Mouse (Mus musculus) myocyte (in vitro differentiated cells): ENCODE results near the gene Olfr464. TPM values are rescaled to one million over a fixed set of nuclear protein-coding genes. Genes with fewer than 3 reads are reported as not detected.

Experiments used
- H3K27me3 ChIP-seq: one replicate; pipeline ENCODE4 v1.6.1; 2011; ENCODE audit not compliant: control insufficient read depth, insufficient read depth, insufficient read length
- H3K36me3 ChIP-seq: one replicate; pipeline ENCODE4 v1.6.1; 2011; ENCODE audit not compliant: control insufficient read depth, insufficient read depth
- H3K4me2 ChIP-seq: one replicate; pipeline ENCODE4 v1.6.1; 2011; ENCODE audit warnings: low read depth, control low read depth
- H3K4me3 ChIP-seq: one replicate; pipeline ENCODE4 v1.5.1; 2011; ENCODE audit warnings: mild to moderate bottlenecking, control low read depth, moderate library complexity
- H3K79me2 ChIP-seq: one replicate; pipeline ENCODE4 v1.6.1; 2011; ENCODE audit not compliant: control insufficient read depth, insufficient read depth
- H3ac ChIP-seq: one replicate; pipeline ENCODE4 v1.6.1; 2011; ENCODE audit not compliant: control insufficient read depth, insufficient read length
- CEBPB ChIP-seq: IDR thresholded peaks from 2 replicates; pipeline ENCODE4 v1.6.1; 2011; ENCODE audit warnings: mild to moderate bottlenecking, moderate library complexity; ENCODE audit not compliant: poor library complexity, insufficient read depth, severe bottlenecking
- E2F4 ChIP-seq: IDR thresholded peaks from one replicate; pipeline ENCODE4 v1.6.1; 2011; ENCODE audit warnings: mild to moderate bottlenecking, control low read depth, moderate library complexity; ENCODE audit not compliant: insufficient read depth
- MAX ChIP-seq: IDR thresholded peaks from one replicate; pipeline ENCODE4 v1.6.1; 2011; ENCODE audit warnings: low read depth, mild to moderate bottlenecking, control low read depth
- MYOD1 ChIP-seq, 3 experiments: IDR thresholded peaks; one replicate each; pipeline ENCODE4 v1.6.1; 2011; ENCODE audit warnings: control low read depth in 2 of 3, low read depth in 2 of 3, mild to moderate bottlenecking in 2 of 3, moderate library complexity in 1 of 3; ENCODE audit not compliant: insufficient read length in 2 of 3, control insufficient read depth in 1 of 3
- MYOG ChIP-seq, 3 experiments: IDR thresholded peaks; one replicate each; pipeline ENCODE4 v1.6.1; 2011; ENCODE audit warnings: control low read depth in 2 of 3, low read depth in 2 of 3, mild to moderate bottlenecking in 2 of 3; ENCODE audit not compliant: insufficient read length in 2 of 3, control insufficient read depth in 1 of 3, insufficient read depth in 1 of 3
- POLR2A ChIP-seq: IDR thresholded peaks from one replicate; pipeline ENCODE4 v1.6.1; 2011; ENCODE audit warnings: low read depth, mild to moderate bottlenecking, control low read depth, moderate library complexity; ENCODE audit not compliant: insufficient read length
- POLR2AphosphoS2 ChIP-seq: IDR thresholded peaks from one replicate; pipeline ENCODE4 v1.6.1; 2011; ENCODE audit warnings: low read depth, control low read depth; ENCODE audit not compliant: insufficient read length
- REST ChIP-seq: IDR thresholded peaks from one replicate; pipeline ENCODE4 v1.6.1; 2011; ENCODE audit warnings: mild to moderate bottlenecking, control low read depth, moderate library complexity; ENCODE audit not compliant: insufficient read depth, insufficient read length
- SRF ChIP-seq: IDR thresholded peaks from one replicate; pipeline ENCODE4 v1.6.1; 2011; ENCODE audit warnings: low read depth; ENCODE audit not compliant: control insufficient read depth, insufficient read length
- TCF12 ChIP-seq: IDR thresholded peaks from one replicate; pipeline ENCODE4 v1.6.1; 2011; ENCODE audit warnings: mild to moderate bottlenecking, control low read depth; ENCODE audit not compliant: poor library complexity, insufficient read depth, severe bottlenecking
- TCF3 ChIP-seq: IDR thresholded peaks from one replicate; pipeline ENCODE4 v1.6.1; 2011; ENCODE audit warnings: low read depth, control low read depth; ENCODE audit not compliant: insufficient read length
- USF1 ChIP-seq: IDR thresholded peaks from one replicate; pipeline ENCODE4 v1.6.1; 2011; ENCODE audit warnings: low read depth, mild to moderate bottlenecking, control low read depth, moderate library complexity
- polyA plus RNA-seq: library from polyadenylated mRNA; unstranded; fragments of >200 nt; fragmentation: generic; extraction: Trizol; gene quantifications from one replicate; pipeline ENCODE4 v1.2.1, GENCODE M21; 2012; ENCODE audit warnings: missing spikeins

Gene Olfr464
- polyA plus RNA-seq, 1 experiment: not detected

- TF ChIP-seq REST: peak; percentile 68
- no peak for TF ChIP-seq MYOG (IDR thresholded peaks at IDR 0.05; ENCODE audit: control insufficient read depth in 1 of 3, insufficient read depth in 1 of 3, insufficient read length in 2 of 3, low read depth in 2 of 3)
- no peak for TF ChIP-seq MAX
- TF ChIP-seq CEBPB: no peak
- TF ChIP-seq POLR2AphosphoS2: no peak
- no peak for TF ChIP-seq SRF
- Histone ChIP-seq H3K36me3 (no peaks in the 10 kb centered on the region), H3K4me3 (no peak overlapping the region), H3K79me2 (no peaks in the 10 kb centered on the region), H3K4me2 (no peak overlapping the region), H3ac (no peak overlapping the region), H3K27me3 (peaks cover 5% of the 10 kb centered on the region)
Measured at GRCm38 (mm10) chr11:87957066-87957465, 36.3 kb upstream of the Olfr464 start.

- H3K27me3 ChIP-seq: no peaks in the 10 kb centered on the region
- no peaks in the 10 kb centered on the region for H3K36me3 ChIP-seq
- no peak overlapping the region for H3ac ChIP-seq
- no peak overlapping the region for H3K4me3 ChIP-seq
- no peaks in the 10 kb centered on the region for H3K79me2 ChIP-seq
- no peak overlapping the region for H3K4me2 ChIP-seq
- TF ChIP-seq POLR2A: no peak
- TF ChIP-seq MYOG (IDR thresholded peaks at IDR 0.05; ENCODE audit: control insufficient read depth in 1 of 3, insufficient read depth in 1 of 3, insufficient read length in 2 of 3, low read depth in 2 of 3): no peak
- no peak for TF ChIP-seq MAX
- no peak for TF ChIP-seq SRF
- no peak for TF ChIP-seq USF1
Measured at GRCm38 (mm10) chr11:87955144-87955543, 34.4 kb upstream of the Olfr464 start.

DNA sequence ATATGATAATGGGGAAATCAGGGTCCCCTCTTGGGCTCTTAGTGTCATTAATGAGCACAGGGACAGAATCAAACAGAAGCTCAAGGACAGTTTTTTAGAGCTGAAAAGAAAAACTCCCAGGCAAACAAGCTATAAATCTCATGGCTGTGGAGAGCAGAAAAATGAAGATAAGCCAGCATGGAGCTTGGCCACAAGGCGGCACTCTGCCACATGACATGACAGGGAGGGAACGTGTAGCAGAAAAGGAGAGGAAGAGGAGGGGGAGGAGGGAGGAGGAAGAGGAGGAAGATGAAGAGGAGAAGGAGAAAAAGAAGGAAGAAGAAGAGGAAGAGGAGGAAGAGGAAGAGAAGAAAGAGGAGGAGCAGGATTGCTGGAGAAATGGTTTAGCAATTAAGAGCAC is 29.2 kb upstream of the Olfr464 start:
- TF ChIP-seq MAX: no peak
- TF ChIP-seq USF1: no peak
- TF ChIP-seq MYOG (IDR thresholded peaks at IDR 0.05; ENCODE audit: control insufficient read depth in 1 of 3, insufficient read depth in 1 of 3, insufficient read length in 2 of 3, low read depth in 2 of 3): no peak
- TF ChIP-seq TCF3: no peak
- no peak for TF ChIP-seq POLR2AphosphoS2
- TF ChIP-seq CEBPB: no peak
- TF ChIP-seq REST: no peak
- TF ChIP-seq POLR2A: no peak
- no peak for TF ChIP-seq TCF12
- TF ChIP-seq MYOD1 (IDR thresholded peaks at IDR 0.05; ENCODE audit: control insufficient read depth in 1 of 3, insufficient read length in 2 of 3, low read depth in 2 of 3): no peak

GRCm38 (mm10) chr11:87935467-87935866 is 14.7 kb upstream of the Olfr464 start:
- no peaks in the 10 kb centered on the region for H3K27me3 ChIP-seq
- H3K4me3 ChIP-seq: no peak overlapping the region
- H3K36me3 ChIP-seq: no peaks in the 10 kb centered on the region
- H3K79me2 ChIP-seq: no peaks in the 10 kb centered on the region
- no peak overlapping the region for H3ac ChIP-seq
- TF ChIP-seq MYOG (IDR thresholded peaks at IDR 0.05; ENCODE audit: control insufficient read depth in 1 of 3, insufficient read depth in 1 of 3, insufficient read length in 2 of 3, low read depth in 2 of 3): no peak
- no peak for TF ChIP-seq REST
- no peak for TF ChIP-seq CEBPB
- TF ChIP-seq E2F4: no peak
- TF ChIP-seq USF1: no peak
- TF ChIP-seq MAX: no peak
- TF ChIP-seq POLR2A: no peak
- TF ChIP-seq TCF3: no peak
- no peak for TF ChIP-seq TCF12
- TF ChIP-seq POLR2AphosphoS2: no peak
- no peak for TF ChIP-seq MYOD1 (IDR thresholded peaks at IDR 0.05; ENCODE audit: control insufficient read depth in 1 of 3, insufficient read length in 2 of 3, low read depth in 2 of 3)
- no peak overlapping the region for H3K4me2 ChIP-seq

More for the DNA sequence above, 29.2 kb upstream of the Olfr464 start:
- no peak overlapping the region for H3ac ChIP-seq
- H3K27me3 ChIP-seq: peaks cover 8% of the 10 kb centered on the region
- no peak overlapping the region for H3K4me2 ChIP-seq
- H3K36me3 ChIP-seq: no peaks in the 10 kb centered on the region
- H3K4me3 ChIP-seq: no peak overlapping the region
- H3K79me2 ChIP-seq: no peaks in the 10 kb centered on the region

DNA sequence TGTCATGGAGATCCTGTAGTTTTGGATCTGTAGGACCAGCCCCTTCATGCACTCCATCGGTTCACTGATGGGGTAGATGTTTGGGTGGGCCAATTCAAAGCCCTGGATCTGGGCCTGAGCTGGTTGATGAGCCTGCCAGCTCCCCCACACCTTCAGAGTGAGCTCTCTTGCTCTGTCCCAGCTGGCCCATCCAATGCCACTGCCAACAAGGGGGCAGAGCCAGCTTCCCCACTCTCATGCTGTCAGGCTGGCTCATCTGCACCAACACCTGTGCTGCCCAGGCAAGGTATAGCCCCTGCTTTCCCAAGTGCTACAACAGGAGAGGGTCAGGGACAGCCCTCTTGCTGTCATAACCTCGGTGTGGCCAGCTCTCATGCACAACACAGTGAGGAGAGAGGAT is 13.0 kb upstream of the Olfr464 start:
- H3K36me3 ChIP-seq: no peaks in the 10 kb centered on the region

More for the DNA sequence above, 13.0 kb upstream of the Olfr464 start:
- Histone ChIP-seq H3ac (no peak overlapping the region), H3K4me2 (no peak overlapping the region), H3K79me2 (no peaks in the 10 kb centered on the region), H3K4me3 (no peak overlapping the region), H3K27me3 (no peaks in the 10 kb centered on the region)
- TF ChIP-seq TCF12: no peak
- TF ChIP-seq REST: no peak
- no peak for TF ChIP-seq MYOG (IDR thresholded peaks at IDR 0.05; ENCODE audit: control insufficient read depth in 1 of 3, insufficient read depth in 1 of 3, insufficient read length in 2 of 3, low read depth in 2 of 3)
